Mouse (Mus musculus): ENCODE results near the gene Dzank1. TPM values are rescaled to one million over a fixed set of nuclear protein-coding genes. Genes with fewer than 3 reads are reported as not detected.

Dzank1 gene
- polyA plus RNA-seq, 1 experiment from 2014 or later, result 0.57 TPM

DNA sequence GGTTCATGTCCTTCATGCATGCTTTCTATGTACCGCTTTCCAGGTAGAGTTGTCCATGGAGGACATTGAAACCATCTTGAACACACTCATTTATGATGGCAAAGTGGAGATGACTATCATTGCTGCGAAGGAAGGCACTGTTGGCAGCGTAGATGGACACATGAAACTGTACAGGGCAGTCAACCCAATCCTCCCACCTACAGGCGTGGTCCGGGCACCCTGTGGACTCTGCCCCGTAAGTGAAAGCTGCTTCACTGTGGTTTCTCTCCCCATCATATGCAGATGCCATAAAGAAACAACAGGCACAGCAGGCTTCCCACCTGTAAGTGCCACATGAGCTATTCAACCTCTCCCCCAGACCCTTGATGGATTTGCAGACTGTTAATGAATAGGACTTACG, 9.9 kb upstream of the Dzank1 start:
- H3K27ac ChIP-seq (replicated peaks), result no peak overlapping the region
- no peak overlapping the region for H3K9ac ChIP-seq
- peaks cover 96% of the 10 kb centered on the region for H3K36me3 ChIP-seq
- no peak overlapping the region for H3K4me3 ChIP-seq
- ATAC-seq (ENCODE audit: extremely low read depth, insufficient number of reproducible peaks, low FRiP score, low TSS enrichment), result no peak
- no peaks in the 10 kb centered on the region; the same call in 1 of the 2 replicates for H3K9me3 ChIP-seq
- H3K27me3 ChIP-seq (replicated peaks), result no peaks in the 10 kb centered on the region
- no peak overlapping the region for H3K4me2 ChIP-seq
- WGBS, result 94% methylated on average over 7 of the region's 7 CpGs
- H3K4me1 ChIP-seq, result no peaks in the 10 kb centered on the region

GRCm38 (mm10) chr2:144527821-144528174, 584 bp upstream of the Dzank1 start:
- H3K4me1 ChIP-seq, result peaks cover 15% of the 10 kb centered on the region
- H3K9me3 ChIP-seq, result no peaks in the 10 kb centered on the region
- H3K27me3 ChIP-seq (replicated peaks), result peaks cover 20% of the 10 kb centered on the region
- H3K4me2 ChIP-seq, result peak overlapping the region; percentile 95
- peak overlapping the region; percentile 87 for H3K27ac ChIP-seq (replicated peaks)
- under 1% methylated on average over 25 of the region's 25 CpGs for WGBS
- H3K9ac ChIP-seq, result peak overlapping the region; percentile 97
- ATAC-seq (ENCODE audit: extremely low read depth, insufficient number of reproducible peaks, low FRiP score, low TSS enrichment), result peak; percentile 35; the same call in 1 of the 2 replicates
- peaks cover 25% of the 10 kb centered on the region for H3K36me3 ChIP-seq
- H3K4me3 ChIP-seq, result peak overlapping the region; percentile 92

- H3K4me2 ChIP-seq, result no peak overlapping the region
- H3K4me3 ChIP-seq, result no peak overlapping the region
- no peak for ATAC-seq (ENCODE audit: extremely low read depth, insufficient number of reproducible peaks, low FRiP score, low TSS enrichment)
- H3K4me1 ChIP-seq, result peaks cover 15% of the 10 kb centered on the region
- no peak overlapping the region for H3K27ac ChIP-seq (replicated peaks)
- H3K9ac ChIP-seq, result no peak overlapping the region
- WGBS, result 54% methylated on average over 10 of the region's 10 CpGs
- peaks cover 20% of the 10 kb centered on the region for H3K27me3 ChIP-seq (replicated peaks)
- H3K9me3 ChIP-seq, result no peaks in the 10 kb centered on the region
- H3K36me3 ChIP-seq, result peaks cover 12% of the 10 kb centered on the region
Observed at GRCm38 (mm10) chr2:144525856-144526255, 1.4 kb downstream of the Dzank1 start.

GRCm38 (mm10) chr2:144519772-144520171, 7.4 kb downstream of the Dzank1 start:
- H3K4me3 ChIP-seq, result no peak overlapping the region
- H3K4me1 ChIP-seq, result no peaks in the 10 kb centered on the region
- H3K27me3 ChIP-seq (replicated peaks), result peaks cover 4% of the 10 kb centered on the region; the same call in 1 of the 2 replicates
- no peak overlapping the region for H3K27ac ChIP-seq (replicated peaks)
- WGBS, result 58% methylated on average over 3 of the region's 3 CpGs
- no peak overlapping the region for H3K4me2 ChIP-seq
- no peaks in the 10 kb centered on the region for H3K36me3 ChIP-seq
- no peak for ATAC-seq (ENCODE audit: extremely low read depth, insufficient number of reproducible peaks, low FRiP score, low TSS enrichment)
- no peaks in the 10 kb centered on the region for H3K9me3 ChIP-seq
- no peak overlapping the region for H3K9ac ChIP-seq

DNA sequence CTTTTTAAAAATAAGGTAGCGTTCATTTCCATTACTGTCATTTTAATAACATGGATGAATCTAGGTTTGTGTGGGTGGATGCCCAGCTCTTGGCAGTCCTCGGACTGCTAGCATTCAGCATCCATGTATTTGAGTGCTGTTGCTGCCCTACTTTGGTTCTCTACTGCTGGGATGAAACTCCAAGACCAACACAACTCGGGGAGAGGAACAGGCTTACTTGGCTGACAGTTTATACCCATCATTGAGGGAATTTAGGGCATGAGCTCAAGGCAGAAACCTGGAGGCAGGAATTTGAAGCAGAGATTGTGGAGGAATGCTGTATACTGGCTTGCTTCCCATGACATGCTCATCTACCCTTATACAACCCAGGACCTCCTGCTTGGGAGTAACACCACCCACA, 12.6 kb downstream of the Dzank1 start:
- Histone ChIP-seq H3K9ac (no peak overlapping the region), H3K27me3 (replicated peaks) (no peaks in the 10 kb centered on the region), H3K4me3 (no peak overlapping the region), H3K27ac (replicated peaks) (no peak overlapping the region), H3K4me2 (no peak overlapping the region), H3K9me3 (no peaks in the 10 kb centered on the region), H3K36me3 (no peaks in the 10 kb centered on the region), H3K4me1 (no peaks in the 10 kb centered on the region)
- WGBS, result 70% methylated on average over 3 of the region's 3 CpGs
- ATAC-seq (ENCODE audit: extremely low read depth, insufficient number of reproducible peaks, low FRiP score, low TSS enrichment), result no peak

DNA sequence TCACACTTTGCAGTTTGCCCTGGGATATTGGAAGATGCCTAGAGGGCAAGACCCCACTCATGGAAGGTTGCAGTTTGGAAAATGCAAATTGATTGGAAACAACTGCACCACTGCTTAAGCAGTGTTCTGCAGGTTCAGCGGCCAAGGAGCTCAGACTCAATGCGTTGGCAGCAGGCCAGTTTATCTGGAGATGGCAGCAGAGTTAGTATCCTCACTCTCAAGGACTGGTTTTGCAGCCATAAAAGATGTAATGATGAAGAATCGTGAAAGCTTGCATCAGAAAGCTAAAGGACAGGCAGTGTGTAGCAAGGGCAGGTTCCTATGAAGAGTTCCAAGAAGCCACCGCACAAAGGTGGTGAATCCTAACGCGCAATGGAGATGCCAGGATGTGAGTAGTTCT, 25.1 kb downstream of the Dzank1 start:
- H3K4me3 ChIP-seq, result no peak overlapping the region
- 75% methylated on average over 6 of the region's 6 CpGs for WGBS

GRCm38 (mm10) chr2:144489342-144489741, 37.9 kb downstream of the Dzank1 start:
- no peaks in the 10 kb centered on the region for H3K36me3 ChIP-seq
- H3K4me1 ChIP-seq, result no peaks in the 10 kb centered on the region
- H3K27me3 ChIP-seq (replicated peaks), result no peaks in the 10 kb centered on the region
- no peak overlapping the region for H3K9ac ChIP-seq
- H3K4me3 ChIP-seq, result no peak overlapping the region
- peaks cover 8% of the 10 kb centered on the region; the same call in 1 of the 2 replicates for H3K9me3 ChIP-seq
- no peak overlapping the region for H3K27ac ChIP-seq (replicated peaks)
- H3K4me2 ChIP-seq, result no peak overlapping the region
- no peak for ATAC-seq (ENCODE audit: extremely low read depth, insufficient number of reproducible peaks, low FRiP score, low TSS enrichment)
- 82% methylated on average over 5 of the region's 5 CpGs for WGBS

More for the DNA sequence above, 25.1 kb downstream of the Dzank1 start:
- ATAC-seq (ENCODE audit: extremely low read depth, insufficient number of reproducible peaks, low FRiP score, low TSS enrichment), result no peak
- no peaks in the 10 kb centered on the region for H3K4me1 ChIP-seq
- no peak overlapping the region for H3K4me2 ChIP-seq
- H3K9me3 ChIP-seq, result no peaks in the 10 kb centered on the region
- H3K27ac ChIP-seq (replicated peaks), result no peak overlapping the region
- H3K9ac ChIP-seq, result no peak overlapping the region
- 0 out of 2 replicates have a peak, but pooled peaks cover 3% of the 10 kb centered on the region for H3K27me3 ChIP-seq (replicated peaks)
- H3K36me3 ChIP-seq, result no peaks in the 10 kb centered on the region

- 77% methylated on average over 6 of the region's 6 CpGs for WGBS
- no peak overlapping the region for H3K4me2 ChIP-seq
- no peaks in the 10 kb centered on the region for H3K4me1 ChIP-seq
- no peak overlapping the region for H3K4me3 ChIP-seq
- no peaks in the 10 kb centered on the region for H3K27me3 ChIP-seq (replicated peaks)
- H3K27ac ChIP-seq (replicated peaks), result no peak overlapping the region
- peaks cover 8% of the 10 kb centered on the region; the same call in 1 of the 2 replicates for H3K9me3 ChIP-seq
- H3K36me3 ChIP-seq, result no peaks in the 10 kb centered on the region
- no peak for ATAC-seq (ENCODE audit: extremely low read depth, insufficient number of reproducible peaks, low FRiP score, low TSS enrichment)
- no peak overlapping the region for H3K9ac ChIP-seq
Observed at GRCm38 (mm10) chr2:144487476-144487875, 39.7 kb downstream of the Dzank1 start.

DNA sequence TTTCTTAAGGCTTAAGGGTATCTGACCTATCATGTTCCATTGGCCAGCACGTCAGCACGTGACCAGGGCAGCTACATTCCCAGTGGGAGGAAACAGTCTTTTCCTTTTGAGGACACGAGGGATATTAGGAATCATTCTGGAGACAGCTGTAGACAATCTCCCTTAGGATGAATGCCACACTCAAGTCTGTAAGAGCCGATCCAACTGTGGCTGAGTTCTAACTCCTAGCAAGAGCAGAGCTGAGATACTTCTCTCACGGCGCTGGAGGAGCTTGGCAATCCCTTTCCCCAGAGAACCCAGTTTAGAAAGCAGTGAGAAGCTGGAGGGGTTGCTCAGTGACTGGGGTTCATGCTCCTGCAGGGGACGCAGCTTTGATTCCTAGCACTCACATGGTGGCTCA, 41.8 kb downstream of the Dzank1 start:
- no peak overlapping the region for H3K4me3 ChIP-seq
- no peaks in the 10 kb centered on the region for H3K27me3 ChIP-seq (replicated peaks)
- no peak overlapping the region for H3K9ac ChIP-seq
- no peak overlapping the region for H3K4me2 ChIP-seq
- no peak overlapping the region for H3K27ac ChIP-seq (replicated peaks)
- WGBS, result 71% methylated on average over 7 of the region's 7 CpGs
- no peaks in the 10 kb centered on the region for H3K4me1 ChIP-seq
- no peaks in the 10 kb centered on the region for H3K9me3 ChIP-seq
- ATAC-seq (ENCODE audit: extremely low read depth, insufficient number of reproducible peaks, low FRiP score, low TSS enrichment), result no peak; the same call in 1 of the 2 replicates
- H3K36me3 ChIP-seq, result no peaks in the 10 kb centered on the region

DNA sequence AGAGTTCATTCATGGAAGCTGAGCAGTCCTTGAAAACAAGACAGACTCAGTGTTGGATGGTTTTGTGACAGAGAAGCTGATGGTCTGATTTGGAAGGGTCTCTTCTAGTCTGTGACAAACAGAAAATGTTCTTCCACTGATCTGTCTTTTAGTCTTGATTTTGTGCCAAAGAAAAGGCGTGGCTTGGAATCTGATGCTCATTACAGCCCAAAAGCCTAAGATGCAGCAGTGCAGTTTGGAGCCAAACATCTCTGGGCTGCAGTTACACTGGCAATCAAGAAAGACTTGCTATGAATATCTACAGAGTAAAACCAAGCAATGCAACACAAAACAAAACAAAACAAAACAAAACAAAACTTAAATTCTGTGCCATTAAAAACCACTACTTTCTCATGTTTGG, 43.1 kb downstream of the Dzank1 start:
- no peaks in the 10 kb centered on the region for H3K27me3 ChIP-seq (replicated peaks)
- no peak overlapping the region for H3K4me3 ChIP-seq
- 56% methylated on average over 1 of the region's 1 CpGs for WGBS
- no peak overlapping the region for H3K4me2 ChIP-seq
- no peak for ATAC-seq (ENCODE audit: extremely low read depth, insufficient number of reproducible peaks, low FRiP score, low TSS enrichment)
- no peak overlapping the region for H3K9ac ChIP-seq
- H3K4me1 ChIP-seq, result no peaks in the 10 kb centered on the region
- no peaks in the 10 kb centered on the region for H3K9me3 ChIP-seq
- no peak overlapping the region for H3K27ac ChIP-seq (replicated peaks)
- H3K36me3 ChIP-seq, result no peaks in the 10 kb centered on the region

- WGBS, result 79% methylated on average over 2 of the region's 2 CpGs
- ATAC-seq (ENCODE audit: extremely low read depth, insufficient number of reproducible peaks, low FRiP score, low TSS enrichment), result no peak
- H3K9me3 ChIP-seq, result no peaks in the 10 kb centered on the region
Observed at GRCm38 (mm10) chr2:144479421-144479820, 47.8 kb downstream of the Dzank1 start.

GRCm38 (mm10) chr2:144467203-144467602, 60.0 kb downstream of the Dzank1 start:
- Histone ChIP-seq H3K27ac (replicated peaks) (no peak overlapping the region), H3K9ac (no peak overlapping the region), H3K4me3 (no peak overlapping the region), H3K4me2 (no peak overlapping the region), H3K4me1 (no peaks in the 10 kb centered on the region), H3K36me3 (no peaks in the 10 kb centered on the region), H3K9me3 (no peaks in the 10 kb centered on the region), H3K27me3 (replicated peaks) (no peaks in the 10 kb centered on the region)
- WGBS, result 56% methylated on average over 5 of the region's 5 CpGs
- no peak for ATAC-seq (ENCODE audit: extremely low read depth, insufficient number of reproducible peaks, low FRiP score, low TSS enrichment)

More at GRCm38 (mm10) chr2:144479421-144479820, 47.8 kb downstream of the Dzank1 start:
- no peaks in the 10 kb centered on the region for H3K36me3 ChIP-seq
- H3K4me1 ChIP-seq, result no peaks in the 10 kb centered on the region
- no peaks in the 10 kb centered on the region for H3K27me3 ChIP-seq (replicated peaks)
- no peak overlapping the region for H3K4me2 ChIP-seq
- no peak overlapping the region for H3K27ac ChIP-seq (replicated peaks)
- no peak overlapping the region for H3K9ac ChIP-seq
- H3K4me3 ChIP-seq, result no peak overlapping the region

All from heart, embryonic 13.5 days (tissue).